25 mouse cellular contexts compared by ENCODE assay signal in the genomic region with DNA sequence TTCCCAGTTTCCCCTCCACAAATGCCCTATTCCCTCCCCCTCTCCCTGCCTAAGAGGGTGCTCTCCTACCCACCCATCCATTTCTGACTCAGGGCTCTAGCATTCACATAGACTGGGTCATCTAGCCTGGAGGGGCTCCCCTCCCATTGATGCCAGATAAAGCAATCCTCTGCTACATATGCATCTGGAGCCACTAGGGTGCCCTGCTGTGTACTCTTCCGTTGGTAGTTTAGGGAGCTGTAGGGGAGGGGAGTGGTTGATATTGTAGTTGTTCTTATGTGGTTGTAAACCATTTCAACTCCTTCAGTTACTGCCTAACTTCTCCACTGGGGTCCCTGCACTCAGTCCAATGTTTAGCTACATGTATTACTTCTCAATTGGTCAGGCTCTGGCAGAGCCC. TPM values are rescaled to one million over a fixed set of nuclear protein-coding genes. Genes with fewer than 3 reads are reported as not detected.
DNase-seq lines count a peak whose midpoint lies in the region.
"Had no signal": no experiment of that assay in that cellular context is flagged by ENCODE, and none has a peak within 500 bp of the region (broad histone marks: within the 10 kb centered on the region; RNA-seq: fewer than 3 reads in every experiment).

No protein-coding gene starts in this region.

- H3K9me3 ChIP-seq in heart, embryonic 10.5 days, result no peaks in the 10 kb centered on the region
- H3K9me3 ChIP-seq: embryonic facial prominence, embryonic 10.5 days; embryonic facial prominence, embryonic 12.5 days; forebrain, embryonic 13.5 days; forebrain, embryonic 15.5 days; G1E had no signal

- H3K4me3 ChIP-seq in heart, embryonic 10.5 days, result no peak overlapping the region
- H3K4me3 ChIP-seq: embryonic facial prominence, embryonic 10.5 days; embryonic facial prominence, embryonic 12.5 days; forebrain, embryonic 13.5 days; forebrain, embryonic 15.5 days had no signal

- no peaks in the 10 kb centered on the region for H3K36me3 ChIP-seq in heart, embryonic 10.5 days
- H3K36me3 ChIP-seq: embryonic facial prominence, embryonic 10.5 days; embryonic facial prominence, embryonic 12.5 days; forebrain, embryonic 15.5 days; G1E had no signal

- DNase-seq in ES-CJ7 (ENCODE audit: low read depth, low spot score) (peak; percentile 78), R1 (ENCODE audit: low read depth, low spot score) (peak; percentile 91), ZHBTc4 (ENCODE audit: low read depth, low spot score) (peak; percentile 64)
- no peak for DNase-seq in heart, embryonic 10.5 days (ENCODE audit: low spot score)
- DNase-seq in kidney, postnatal 14 days, result no peak
- DNase-seq in heart, postnatal 4 days, result no peak
- DNase-seq: adrenal gland, adult 2 months; adrenal gland, postnatal 10 days; adrenal gland, postnatal 36 days; cerebellum, adult 11-12 months; cerebellum, adult 2 months; cerebellum, adult 9-10 months; cerebellum, postnatal 10 days; cerebellum, postnatal 25 days; forebrain, postnatal 0 days had no signal

- H3K27me3 ChIP-seq in heart, embryonic 10.5 days (ENCODE audit: insufficient read depth, poor library complexity, severe bottlenecking), result no peaks in the 10 kb centered on the region
- H3K27me3 ChIP-seq: embryonic facial prominence, embryonic 12.5 days; forebrain, embryonic 13.5 days; forebrain, embryonic 15.5 days; Patski had no signal

- no peaks in the 10 kb centered on the region for H3K4me1 ChIP-seq in heart, embryonic 10.5 days
- H3K4me1 ChIP-seq: embryonic facial prominence, embryonic 10.5 days; embryonic facial prominence, embryonic 12.5 days; forebrain, embryonic 13.5 days; forebrain, embryonic 15.5 days had no signal

- WGBS in heart, embryonic 10.5 days, result 9% methylated on average over 1 of the region's 1 CpGs

- H3K27ac ChIP-seq in heart, embryonic 10.5 days, result no peak overlapping the region
- H3K27ac ChIP-seq: embryonic facial prominence, embryonic 10.5 days; embryonic facial prominence, embryonic 12.5 days; forebrain, embryonic 13.5 days; forebrain, embryonic 15.5 days had no signal

RNA-seq across cellular contexts. Expression of a gene that starts 6.6 kb away (rescaled TPM):
- not detected in 2 replicates for polyA plus RNA-seq in heart, embryonic 10.5 days (2016; fragmentation: Nextera tagmentation; extraction: Ambion mirVana)
- total RNA-seq in heart, postnatal 4 days (2021), result not detected
- total RNA-seq: adrenal gland, adult 2 months; adrenal gland, postnatal 10 days; adrenal gland, postnatal 36 days; forebrain, postnatal 0 days had no signal
- polyA plus RNA-seq: adrenal gland, adult 2 months; C2C12; cerebellum, adult 2 months; cortical plate, adult 2 months; embryonic facial prominence, embryonic 10.5 days; embryonic facial prominence, embryonic 12.5 days; embryonic facial prominence, embryonic 14.5 days; forebrain, embryonic 11.5 days; forebrain, embryonic 13.5 days; forebrain, embryonic 15.5 days; forebrain, postnatal 0 days; G1E; Patski had no signal

RNA-seq across cellular contexts. Expression of a gene that starts 20.0 kb away (rescaled TPM):
- polyA plus RNA-seq in heart, embryonic 10.5 days (2016; fragmentation: Nextera tagmentation; extraction: Ambion mirVana), result not detected in 2 replicates
- total RNA-seq in heart, postnatal 4 days (2021), result not detected
- total RNA-seq: adrenal gland, adult 2 months; adrenal gland, postnatal 10 days; adrenal gland, postnatal 36 days; forebrain, postnatal 0 days; G1E had no signal
- polyA plus RNA-seq: adrenal gland, adult 2 months; C2C12; cerebellum, adult 2 months; cortical plate, adult 2 months; embryonic facial prominence, embryonic 10.5 days; embryonic facial prominence, embryonic 12.5 days; embryonic facial prominence, embryonic 14.5 days; forebrain, embryonic 11.5 days; forebrain, embryonic 13.5 days; forebrain, embryonic 15.5 days; forebrain, postnatal 0 days; G1E; Patski had no signal

RNA-seq across cellular contexts. Expression of a gene that starts 23.3 kb away (rescaled TPM):
- not detected in 2 replicates for polyA plus RNA-seq in heart, embryonic 10.5 days (2016; fragmentation: Nextera tagmentation; extraction: Ambion mirVana)
- total RNA-seq in heart, postnatal 4 days (2021), result under 1 TPM; 0.67 to 0.83 TPM
- total RNA-seq: forebrain, postnatal 0 days had no signal
- polyA plus RNA-seq: adrenal gland, adult 2 months; cerebellum, adult 2 months; cortical plate, adult 2 months; embryonic facial prominence, embryonic 12.5 days; forebrain, embryonic 11.5 days; forebrain, postnatal 0 days; G1E had no signal

RNA-seq across cellular contexts. Expression of a gene that starts 39.0 kb away (rescaled TPM):
- polyA plus RNA-seq in heart, embryonic 10.5 days (2016; fragmentation: Nextera tagmentation; extraction: Ambion mirVana), result not detected in 2 replicates
- not detected for total RNA-seq in heart, postnatal 4 days (2021)
- total RNA-seq: adrenal gland, adult 2 months; adrenal gland, postnatal 10 days; adrenal gland, postnatal 36 days; forebrain, postnatal 0 days; G1E had no signal
- polyA plus RNA-seq: adrenal gland, adult 2 months; C2C12; cerebellum, adult 2 months; cortical plate, adult 2 months; embryonic facial prominence, embryonic 10.5 days; embryonic facial prominence, embryonic 12.5 days; forebrain, embryonic 11.5 days; forebrain, embryonic 13.5 days; forebrain, embryonic 15.5 days; forebrain, postnatal 0 days; G1E; Patski had no signal

RNA-seq across cellular contexts. Expression of a gene that starts 41.0 kb away (rescaled TPM):
- polyA plus RNA-seq in heart, embryonic 10.5 days (2016; fragmentation: Nextera tagmentation; extraction: Ambion mirVana), result not detected in 2 replicates
- not detected for total RNA-seq in heart, postnatal 4 days (2021)
- total RNA-seq: adrenal gland, adult 2 months; adrenal gland, postnatal 10 days; adrenal gland, postnatal 36 days; forebrain, postnatal 0 days had no signal
- polyA plus RNA-seq: adrenal gland, adult 2 months; C2C12; cerebellum, adult 2 months; cortical plate, adult 2 months; embryonic facial prominence, embryonic 10.5 days; embryonic facial prominence, embryonic 12.5 days; embryonic facial prominence, embryonic 14.5 days; forebrain, embryonic 11.5 days; forebrain, embryonic 13.5 days; forebrain, embryonic 15.5 days; forebrain, postnatal 0 days; G1E; Patski had no signal

Comparison
In these comparisons a context has a peak if more than half of its experiments do, and no peak if none do; other contexts are left out.
1. DNase-seq: peak in ES-CJ7 (single experiment), R1 (single experiment) and ZHBTc4 (single experiment); none in heart, embryonic 10.5 days (single experiment), kidney, postnatal 14 days (single experiment) and heart, postnatal 4 days (single experiment).